Mouse (Mus musculus): Measurements from ENCODE around the gene Nrbp1. TPM values are rescaled to one million over a fixed set of nuclear protein-coding genes. Genes with fewer than 3 reads are reported as not detected.
A peak's percentile ranks its signal among the peaks of the same experiment; 100 is the strongest.

The Nrbp1 gene
- 114 and 127 TPM in 2 replicates for polyA plus RNA-seq (2012; rRNA removed)

GRCm38 (mm10) chr5:31240637-31241521 lies at the start of gene Nrbp1, which contains the start of gene Gm9970:
Nrbp1 (plus strand) TSS chr5:31240864.
Gm9970 (minus strand) TSS chr5:31241232.
- peak; percentile 88 for DNase-seq (ENCODE audit: low spot score)

GRCm38 (mm10) chr5:31192045-31192938 lies 48.4 kb upstream of the Nrbp1 start:
- no peak for DNase-seq (ENCODE audit: low spot score)

DNA sequence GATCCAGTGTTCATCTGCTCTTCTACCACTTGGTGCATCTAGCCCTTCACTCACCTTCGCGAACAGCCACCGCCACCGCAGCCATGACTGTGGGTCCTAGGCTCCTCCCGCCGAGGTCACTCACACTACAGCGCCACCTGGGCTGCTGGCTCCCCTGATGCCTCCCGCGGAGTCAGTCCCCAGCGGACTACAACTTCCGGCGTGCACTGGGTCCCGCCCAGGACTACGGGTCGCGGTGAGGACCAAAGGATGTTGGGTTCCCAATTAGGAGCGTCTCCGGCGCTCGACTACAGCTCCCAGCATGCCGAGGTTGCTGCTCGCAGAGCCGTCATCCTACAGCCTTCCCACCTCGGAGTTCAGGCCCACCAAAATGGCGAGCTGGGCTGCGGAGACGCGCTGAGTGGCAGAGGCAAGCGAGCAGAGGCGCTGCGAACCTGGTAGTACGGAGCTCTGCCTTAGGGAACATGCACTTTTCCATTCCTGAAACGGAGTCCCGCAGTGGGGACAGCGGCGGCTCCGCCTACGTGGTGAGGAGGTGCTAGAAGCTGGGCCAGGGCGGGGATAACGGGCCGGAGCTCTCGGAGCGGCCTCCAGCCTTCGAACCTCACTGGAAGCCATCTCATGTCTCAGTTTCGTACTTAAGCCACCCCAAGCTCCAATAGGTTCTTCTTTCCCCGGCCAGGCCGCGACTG lies 47.6 kb upstream of the Nrbp1 start, which contains the start of the genes Snx17 and Eif2b4:
TSS of gene Snx17 (plus strand) at position 289 of the 692 bp plus-strand sequence.
TSS of gene Eif2b4 (minus strand) at position 492 of the 692 bp plus-strand sequence.
- peak; percentile 99 for DNase-seq (ENCODE audit: low spot score)

DNA sequence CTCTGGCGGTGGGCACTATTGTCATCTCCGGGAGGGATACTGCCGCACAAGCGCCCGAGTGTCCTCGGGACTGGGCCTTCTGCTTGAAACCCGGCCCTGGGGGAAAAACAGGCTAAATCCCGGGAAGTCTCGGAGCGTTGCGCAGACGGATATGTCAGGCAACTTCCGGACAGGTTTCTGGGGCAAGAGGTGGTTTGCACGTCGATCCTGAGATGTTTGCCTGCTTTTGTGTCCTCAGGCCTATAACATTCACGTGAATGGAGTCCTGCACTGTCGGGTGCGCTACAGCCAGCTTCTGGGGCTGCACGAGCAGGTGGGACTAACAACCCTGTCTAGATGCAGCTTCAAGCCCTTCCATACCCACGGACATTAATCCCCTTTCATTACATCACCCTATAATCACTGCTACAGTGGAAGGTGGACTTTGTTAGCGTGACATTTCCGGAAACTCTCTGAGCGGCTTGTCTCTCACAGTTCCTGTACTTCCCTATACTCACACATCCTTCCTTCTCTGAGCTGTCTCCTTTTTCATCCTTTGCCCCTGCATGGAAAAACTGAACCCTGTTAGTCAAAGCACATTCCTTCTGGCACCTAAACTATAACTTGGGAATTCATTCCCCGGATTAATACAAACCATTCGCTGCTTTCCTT lies 46.9 kb upstream of the Nrbp1 start:
- DNase-seq (ENCODE audit: low spot score), result no peak

GRCm38 (mm10) chr5:31194486-31195485 lies 45.9 kb upstream of the Nrbp1 start:
- no peak for DNase-seq (ENCODE audit: low spot score)

GRCm38 (mm10) chr5:31195671-31196070 lies 45.0 kb upstream of the Nrbp1 start:
- no peak for DNase-seq (ENCODE audit: low spot score)

DNA sequence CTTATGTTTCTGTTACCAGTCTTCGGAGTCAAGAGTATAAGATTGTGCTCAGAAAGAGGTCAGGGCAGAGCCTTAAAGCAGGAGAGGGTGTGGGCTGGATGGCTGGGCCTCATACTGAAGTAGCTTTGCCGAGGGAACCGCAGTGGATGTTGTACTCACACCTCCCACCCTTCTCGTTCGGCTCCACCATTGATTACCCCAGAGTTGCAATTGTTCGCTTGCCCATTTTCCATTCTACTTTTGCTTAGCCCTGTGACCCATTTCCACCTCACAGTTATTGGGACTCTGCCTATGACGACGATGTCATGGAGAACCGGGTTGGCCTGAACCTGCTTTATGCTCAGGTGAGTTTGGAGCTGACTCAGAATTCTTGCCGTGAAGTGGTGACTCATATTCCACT lies 44.5 kb upstream of the Nrbp1 start:
- DNase-seq (ENCODE audit: low spot score), result no peak

DNA sequence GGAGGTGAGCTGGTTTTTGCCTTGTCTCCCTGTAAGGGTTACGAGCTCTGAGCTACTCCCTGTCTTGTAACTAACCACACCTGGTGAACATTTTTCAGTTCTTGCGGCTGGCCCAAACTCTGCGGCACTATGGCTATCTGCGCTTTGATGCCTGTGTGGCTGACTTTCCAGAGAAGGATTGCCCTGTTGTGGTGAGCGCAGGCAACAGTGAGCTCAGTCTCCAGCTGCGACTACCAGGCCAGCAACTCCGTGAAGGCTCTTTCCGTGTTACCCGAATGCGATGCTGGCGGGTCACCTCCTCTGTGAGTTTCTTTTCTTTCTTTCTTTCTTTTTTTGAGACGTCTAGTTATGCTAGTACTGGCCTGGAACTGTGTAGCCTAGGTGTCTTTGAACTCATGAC lies 43.6 kb upstream of the Nrbp1 start:
- no peak for DNase-seq (ENCODE audit: low spot score)

DNA sequence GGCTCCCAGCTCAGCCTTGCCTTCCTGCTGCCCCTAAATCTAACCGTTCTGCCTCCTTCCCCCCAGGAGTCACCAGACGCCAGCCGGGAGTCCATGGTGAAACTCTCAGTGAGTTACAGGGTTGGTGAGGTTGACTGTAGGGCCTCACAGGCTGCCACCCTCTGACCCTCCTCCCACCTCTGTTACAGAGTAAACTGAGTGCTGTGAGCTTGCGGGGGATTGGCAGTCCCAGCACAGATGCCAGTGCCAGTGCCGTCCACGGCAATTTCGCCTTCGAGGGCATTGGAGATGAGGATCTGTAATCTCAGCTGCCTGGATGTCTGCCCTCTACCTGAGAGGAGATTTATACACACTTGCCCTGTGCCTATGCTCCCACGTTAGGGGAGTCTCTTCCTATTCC lies 42.5 kb upstream of the Nrbp1 start:
- no peak for DNase-seq (ENCODE audit: low spot score)

DNA sequence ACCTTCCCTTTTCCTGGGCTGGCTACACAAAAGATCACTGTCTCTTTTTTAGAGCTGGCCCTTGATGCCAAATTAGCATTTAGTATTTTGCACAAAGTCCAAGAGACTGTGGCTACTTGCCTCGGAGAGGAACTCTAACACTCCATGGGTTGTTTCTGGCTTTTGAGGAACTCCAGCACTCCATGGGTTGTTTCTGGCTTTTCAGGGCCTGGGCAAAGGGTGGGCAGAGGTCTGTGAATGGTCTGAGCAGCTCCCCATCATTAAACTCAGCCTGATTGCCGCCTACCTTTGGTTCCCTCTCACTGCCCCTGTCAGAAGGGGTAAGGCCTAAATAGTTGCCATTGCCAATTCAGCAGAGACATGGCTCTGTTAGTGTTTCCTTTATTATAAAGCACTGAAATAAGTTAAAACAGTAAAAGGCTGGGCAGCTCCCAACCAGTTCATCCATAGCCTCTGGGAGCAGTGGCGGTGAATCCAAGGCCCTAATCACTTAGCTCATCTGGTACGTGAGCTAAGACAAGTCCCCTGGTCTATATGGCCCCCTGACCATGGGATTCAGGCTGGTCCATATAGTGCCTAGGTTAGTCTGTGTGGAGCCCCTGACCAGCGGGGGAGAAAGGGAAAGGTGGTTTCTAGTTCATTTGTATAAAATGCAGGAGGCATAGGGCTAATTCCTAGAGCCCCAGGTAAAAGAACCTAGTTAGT lies 41.9 kb upstream of the Nrbp1 start:
- DNase-seq (ENCODE audit: low spot score), result no peak

DNA sequence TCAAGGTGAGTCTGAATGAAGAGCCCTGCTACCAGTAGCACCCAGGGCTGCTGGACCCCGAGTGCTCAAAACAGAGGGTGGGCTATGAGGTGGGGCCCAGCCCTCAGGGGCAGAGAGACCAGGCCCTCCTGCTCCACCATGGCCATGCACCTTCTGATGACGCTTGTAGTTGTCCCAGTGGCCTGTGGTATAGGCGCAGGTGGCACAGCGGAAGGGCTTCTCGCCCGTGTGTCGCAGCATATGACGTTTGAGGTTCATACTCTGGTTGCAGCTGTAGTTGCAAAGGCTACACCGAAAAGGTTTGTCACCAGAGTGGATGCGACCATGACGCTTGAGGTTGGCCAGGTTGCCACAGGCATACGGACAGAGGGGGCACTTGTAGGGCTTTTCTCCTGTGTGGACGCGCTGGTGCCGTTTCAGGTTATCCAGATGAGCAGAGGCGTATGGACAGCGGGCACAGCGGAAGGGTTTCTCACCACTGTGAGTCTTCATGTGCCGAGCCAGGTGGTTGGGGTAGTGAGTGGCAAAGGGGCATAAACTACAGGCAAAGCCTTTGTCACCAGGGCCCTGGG lies 41.3 kb upstream of the Nrbp1 start:
- DNase-seq (ENCODE audit: low spot score), result no peak

- DNase-seq (ENCODE audit: low spot score), result no peak
Measured at GRCm38 (mm10) chr5:31199893-31200292, 40.8 kb upstream of the Nrbp1 start.

DNA sequence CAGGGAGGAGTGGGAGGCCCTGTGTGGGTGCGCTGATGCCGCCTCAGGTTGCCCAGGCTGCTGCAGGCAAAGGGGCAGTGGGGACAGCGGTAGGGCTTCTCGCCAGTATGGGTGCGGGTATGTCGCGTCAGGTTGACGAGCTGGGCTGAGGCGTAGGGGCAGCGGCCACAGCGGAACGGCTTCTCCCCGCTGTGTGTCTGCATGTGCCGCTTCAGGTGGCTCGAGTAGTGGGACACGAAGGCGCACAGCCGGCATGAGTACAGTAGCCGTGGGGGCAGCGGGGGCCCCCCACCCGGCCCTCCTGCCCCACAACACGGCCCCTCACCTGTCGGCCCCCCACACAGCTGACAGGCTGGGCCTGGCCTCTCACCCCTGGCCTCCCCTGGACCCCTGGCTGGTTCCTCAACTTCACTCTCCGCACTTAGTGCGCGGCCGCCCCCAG lies 40.3 kb upstream of the Nrbp1 start:
- DNase-seq (ENCODE audit: low spot score), result no peak

- no peak for DNase-seq (ENCODE audit: low spot score)
Measured at GRCm38 (mm10) chr5:31201042-31201741, 39.5 kb upstream of the Nrbp1 start.

DNA sequence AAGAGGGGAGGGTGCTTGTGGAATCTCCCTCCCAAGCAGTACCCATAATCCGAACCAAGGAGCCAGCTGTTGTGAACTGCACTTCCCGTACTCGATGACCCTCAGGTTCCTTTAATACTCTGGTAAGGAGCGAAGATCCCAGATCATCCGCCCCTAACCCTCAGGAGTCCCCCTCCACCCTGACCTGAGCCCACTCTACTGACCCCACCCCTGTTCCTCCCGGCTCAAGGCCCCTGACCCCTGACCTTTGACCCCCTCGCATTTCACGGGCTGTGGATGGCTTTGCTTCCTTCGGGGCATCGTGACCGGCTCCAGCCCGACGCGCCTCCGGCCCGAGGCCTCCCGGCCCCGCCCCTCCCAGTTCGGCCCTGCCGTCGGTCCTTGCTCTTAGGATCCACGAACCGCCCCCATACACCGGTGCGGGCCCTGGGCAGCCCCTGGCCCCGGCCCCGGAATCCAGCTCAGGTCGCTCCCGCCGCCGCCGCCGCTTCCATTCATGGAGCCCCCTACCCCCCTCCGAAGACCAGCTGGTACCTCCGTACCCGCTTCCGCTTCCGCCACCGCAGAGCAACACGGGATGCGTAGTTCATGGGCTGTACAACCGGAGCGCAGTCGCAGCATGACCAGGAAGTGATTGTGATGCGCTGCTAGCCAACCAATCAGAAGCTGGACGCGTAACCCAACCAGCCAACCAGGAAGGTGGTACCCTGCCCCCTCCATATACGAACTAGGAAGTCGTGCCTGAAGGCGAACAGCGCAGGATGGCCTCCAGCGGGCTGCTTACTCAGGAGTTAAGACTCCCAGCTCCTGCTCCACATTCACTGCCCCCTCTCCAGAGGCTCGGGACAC lies 38.7 kb upstream of the Nrbp1 start, which contains the start of gene Zfp513:
TSS of gene Zfp513 (minus strand) at position 562 of the 849 bp plus-strand sequence.
- peak; percentile 84 for DNase-seq (ENCODE audit: low spot score)

DNA sequence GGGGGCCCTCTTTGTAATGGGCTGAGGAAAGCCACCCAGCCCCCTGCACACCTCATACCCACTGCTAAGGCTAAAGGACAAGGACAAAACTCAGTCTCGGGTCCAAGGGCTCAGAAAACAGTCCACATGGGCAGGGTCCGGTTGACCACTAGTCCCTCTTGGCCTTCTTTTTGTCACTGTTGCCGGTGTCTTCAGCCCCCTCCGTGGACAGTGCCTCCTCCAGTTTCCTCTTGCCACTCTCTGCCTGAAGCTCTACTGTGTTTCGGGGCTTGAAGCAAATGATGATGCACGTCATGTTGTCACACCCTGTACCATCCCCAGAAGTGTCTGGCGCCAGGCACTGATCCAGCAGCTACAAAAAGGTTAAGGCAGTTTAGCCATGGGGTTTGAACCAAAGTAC lies 37.7 kb upstream of the Nrbp1 start:
- no peak for DNase-seq (ENCODE audit: low spot score)

DNA sequence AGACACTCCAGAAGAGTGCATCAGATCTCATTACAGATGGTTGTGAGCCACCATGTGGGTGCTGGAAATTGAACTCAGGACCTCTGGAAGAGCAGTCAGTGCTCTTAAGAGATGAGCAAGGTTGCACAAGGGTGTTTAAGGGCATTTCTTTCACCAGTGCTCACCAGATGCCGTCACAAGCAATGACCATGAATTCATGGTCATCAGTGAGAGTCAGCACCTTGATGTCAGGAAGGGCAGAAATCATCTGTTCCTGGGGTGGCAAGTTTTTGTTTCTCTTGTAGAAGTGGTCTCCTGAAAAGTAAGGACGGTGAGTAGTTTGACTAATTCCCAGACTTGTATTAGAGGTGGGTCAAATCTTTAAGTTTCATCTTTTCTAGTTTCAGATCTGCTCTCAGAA lies 36.8 kb upstream of the Nrbp1 start:
- DNase-seq (ENCODE audit: low spot score), result no peak
